Mouse (Mus musculus) lung, adult 2 months (tissue): ENCODE data around the gene Mipol1. TPM values are rescaled to one million over a fixed set of nuclear protein-coding genes. Genes with fewer than 3 reads are reported as not detected.
"Not testable (repeated sequence)": the region's sequence is repeated elsewhere in the genome, so short reads cannot be mapped to it uniquely, and the experiment has no call there.

ENCODE experiments used
- DNase-seq: peaks from one replicate; pipeline ENCODE4 v3.0.0; 2022
- H3K4me1 ChIP-seq: fragments of 200-500 bp; 2 replicates; pipeline ENCODE4 v1.6.1; 2011; ENCODE audit warnings: low read length; ENCODE audit not compliant: control insufficient read depth, insufficient read depth
- H3K4me3 ChIP-seq: fragments of 200-500 bp; replicated peaks from 2 replicates; pipeline ENCODE3; 2011; ENCODE audit warnings: low read depth, mild to moderate bottlenecking, control low read depth, low read length; ENCODE audit errors: extremely low read depth
- CTCF ChIP-seq: fragments of 200-500 bp; IDR thresholded peaks from 2 replicates; pipeline ENCODE4 v1.5.1; 2011; ENCODE audit warnings: mild to moderate bottlenecking, low read length, control low read depth; ENCODE audit not compliant: insufficient read depth
- POLR2A ChIP-seq: fragments of 200-500 bp; IDR thresholded peaks from 2 replicates; pipeline ENCODE4 v1.6.1; 2011; ENCODE audit warnings: low read depth, mild to moderate bottlenecking, control low read depth, low read length, borderline replicate concordance; ENCODE audit errors: extremely low read depth
- WGBS: fragments of 180-500 bp; shearing (Covaris S2); methylation state at CpG from one replicate; pipeline ENCODE4 v1.1.7; 2018; 5-methylcytosine and 5-hydroxymethylcytosine counted together
- polyA plus RNA-seq: library from polyadenylated mRNA; depleted of rRNA; stranded (reverse); fragments of >200 nt; gene quantifications from 2 replicates; pipeline ENCODE4 v1.2.3, GENCODE M21; 2012

Gene Mipol1
- polyA plus RNA-seq, 1 experiment, result 1.9 TPM

- TF ChIP-seq POLR2A (no peak), CTCF (no peak)
- DNase-seq, result no peak
- Histone ChIP-seq H3K4me1 (no peaks in the 10 kb centered on the region), H3K4me3 (no peak overlapping the region)
Measured at GRCm38 (mm10) chr12:57198269-57198668, 32.0 kb upstream of the Mipol1 start.

- TF ChIP-seq CTCF (no peak), POLR2A (no peak)
- no peak overlapping the region for H3K4me3 ChIP-seq
- WGBS, result 92% methylated on average over 2 of the region's 2 CpGs
- DNase-seq, result no peak
- no peaks in the 10 kb centered on the region for H3K4me1 ChIP-seq
Measured at GRCm38 (mm10) chr12:57199427-57199826, 30.8 kb upstream of the Mipol1 start.

- no peak for DNase-seq
- 89% methylated on average over 3 of the region's 3 CpGs for WGBS
- TF ChIP-seq POLR2A, result no peak
- TF ChIP-seq CTCF, result no peak
- no peak overlapping the region for H3K4me3 ChIP-seq
- no peaks in the 10 kb centered on the region for H3K4me1 ChIP-seq
Measured at GRCm38 (mm10) chr12:57201901-57202300, 28.3 kb upstream of the Mipol1 start.

- no peak for DNase-seq
- no peak for TF ChIP-seq POLR2A
- TF ChIP-seq CTCF, result no peak
- H3K4me1 ChIP-seq, result no peaks in the 10 kb centered on the region
- 70% methylated on average over 4 of the region's 4 CpGs for WGBS
- no peak overlapping the region for H3K4me3 ChIP-seq
Measured at GRCm38 (mm10) chr12:57204276-57204851, 25.9 kb upstream of the Mipol1 start.

GRCm38 (mm10) chr12:57211353-57212311 lies 18.6 kb upstream of the Mipol1 start:
- 5% methylated on average over 30 of the region's 30 CpGs for WGBS
- peak overlapping the region; percentile 71 for H3K4me3 ChIP-seq
- H3K4me1 ChIP-seq, result peaks cover 3% of the 10 kb centered on the region; the same call in 1 of the 2 replicates
- TF ChIP-seq POLR2A, result peak; percentile 17; the same call in 1 of the 2 replicates
- TF ChIP-seq CTCF, result no peak
- peak; percentile 42 for DNase-seq

GRCm38 (mm10) chr12:57212463-57212862 lies 17.8 kb upstream of the Mipol1 start:
- not testable (repeated sequence) for DNase-seq, H3K4me1 ChIP-seq, H3K4me3 ChIP-seq
- 78% methylated on average over 5 of the region's 5 CpGs for WGBS

GRCm38 (mm10) chr12:57226411-57226810 lies 3.8 kb upstream of the Mipol1 start:
- 81% methylated on average over 9 of the region's 9 CpGs for WGBS
- DNase-seq, result no peak
- Histone ChIP-seq H3K4me3 (no peak overlapping the region), H3K4me1 (peaks cover 3% of the 10 kb centered on the region)
- no peak for TF ChIP-seq CTCF
- TF ChIP-seq POLR2A, result no peak

GRCm38 (mm10) chr12:57227776-57228175 lies 2.5 kb upstream of the Mipol1 start:
- TF ChIP-seq POLR2A (no peak), CTCF (no peak)
- DNase-seq, result no peak
- H3K4me1 ChIP-seq, result peaks cover 3% of the 10 kb centered on the region
- H3K4me3 ChIP-seq, result no peak overlapping the region
- WGBS, result 84% methylated on average over 7 of the region's 8 CpGs

- 12% methylated on average over 4 of the region's 4 CpGs for WGBS
- H3K4me1 ChIP-seq, result peaks cover 3% of the 10 kb centered on the region
- DNase-seq, result no peak
- peak overlapping the region; percentile 62 for H3K4me3 ChIP-seq
- no peak for TF ChIP-seq POLR2A
- no peak for TF ChIP-seq CTCF
Measured at GRCm38 (mm10) chr12:57229703-57230102, 524 bp upstream of the Mipol1 start.
